Mouse (Mus musculus): ENCODE data around the gene Rab38. TPM values are rescaled to one million over a fixed set of nuclear protein-coding genes. Genes with fewer than 3 reads are reported as not detected.

Rab38 gene
- polyA plus RNA-seq, 1 experiment, result not detected

DNA sequence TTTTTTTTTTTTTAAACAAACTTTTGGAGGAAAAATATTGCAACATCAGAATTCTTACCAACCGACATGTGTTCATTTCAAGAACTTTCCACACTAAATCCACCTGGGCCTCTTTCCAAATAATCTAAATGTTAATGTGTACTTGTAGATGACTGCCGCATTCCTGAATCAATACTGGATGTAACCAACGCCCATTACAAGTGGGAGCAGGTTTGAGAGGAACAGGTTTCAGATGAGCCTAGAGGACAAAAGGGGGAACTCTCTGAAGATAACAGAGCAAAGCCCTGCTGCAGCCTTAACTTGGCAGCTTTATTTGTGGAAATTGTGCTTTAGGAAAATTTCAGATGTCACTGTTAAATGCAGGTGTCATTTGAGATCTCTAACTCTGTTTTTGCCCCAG, 4.3 kb upstream of the Rab38 start:
- no peak for TF ChIP-seq POLR2A (IDR thresholded peaks at IDR 0.05; ENCODE audit: control insufficient read depth, low read depth, low read length)
- no peak for TF ChIP-seq CTCF (IDR thresholded peaks at IDR 0.05; ENCODE audit: control insufficient read depth, insufficient read depth, insufficient replicate concordance, low read depth, low read length)
- H3K27ac ChIP-seq (ENCODE audit: control insufficient read depth, insufficient read depth, low read depth, low read length), result no peak overlapping the region

DNA sequence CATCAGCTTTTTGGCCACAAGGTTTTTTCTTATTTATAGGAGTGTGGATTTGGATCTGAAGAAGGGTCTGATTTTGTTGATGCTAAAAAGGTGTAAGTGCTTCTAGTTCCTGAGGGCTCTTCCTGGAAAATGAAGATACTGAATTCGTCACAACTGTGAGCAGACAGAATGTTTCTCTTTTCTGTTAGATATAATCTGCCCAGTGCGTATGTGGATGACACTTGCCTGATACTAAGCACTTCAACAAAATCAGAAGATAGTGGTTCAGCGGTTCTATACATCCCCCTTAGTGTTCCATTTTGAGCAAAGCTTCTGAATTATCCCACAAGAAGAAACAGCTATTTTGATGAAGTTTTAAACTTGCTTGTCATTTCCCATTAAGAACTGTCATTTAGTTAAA, 2.6 kb upstream of the Rab38 start:
- Histone ChIP-seq H3K4me1 (ENCODE audit: control insufficient read depth, insufficient read depth, low read length) (peaks cover 2% of the 10 kb centered on the region; the same call in 1 of the 2 replicates), H3K36me3 (ENCODE audit: control insufficient read depth, insufficient read depth, low read length) (no peaks in the 10 kb centered on the region), H3K27me3 (ENCODE audit: control insufficient read depth, insufficient read depth, low read length) (no peaks in the 10 kb centered on the region), H3K27ac (ENCODE audit: control insufficient read depth, insufficient read depth, low read depth, low read length) (no peak overlapping the region), H3K4me3 (ENCODE audit: control insufficient read depth, low read depth, low read length) (no peak overlapping the region)
- TF ChIP-seq CTCF (IDR thresholded peaks at IDR 0.05; ENCODE audit: control insufficient read depth, insufficient read depth, insufficient replicate concordance, low read depth, low read length), result no peak
- no peak for TF ChIP-seq POLR2A (IDR thresholded peaks at IDR 0.05; ENCODE audit: control insufficient read depth, low read depth, low read length)

More for the DNA sequence above, 4.3 kb upstream of the Rab38 start:
- Histone ChIP-seq H3K4me1 (ENCODE audit: control insufficient read depth, insufficient read depth, low read length) (peaks cover 2% of the 10 kb centered on the region; the same call in 1 of the 2 replicates), H3K4me3 (ENCODE audit: control insufficient read depth, low read depth, low read length) (no peak overlapping the region), H3K36me3 (ENCODE audit: control insufficient read depth, insufficient read depth, low read length) (no peaks in the 10 kb centered on the region), H3K27me3 (ENCODE audit: control insufficient read depth, insufficient read depth, low read length) (no peaks in the 10 kb centered on the region)

DNA sequence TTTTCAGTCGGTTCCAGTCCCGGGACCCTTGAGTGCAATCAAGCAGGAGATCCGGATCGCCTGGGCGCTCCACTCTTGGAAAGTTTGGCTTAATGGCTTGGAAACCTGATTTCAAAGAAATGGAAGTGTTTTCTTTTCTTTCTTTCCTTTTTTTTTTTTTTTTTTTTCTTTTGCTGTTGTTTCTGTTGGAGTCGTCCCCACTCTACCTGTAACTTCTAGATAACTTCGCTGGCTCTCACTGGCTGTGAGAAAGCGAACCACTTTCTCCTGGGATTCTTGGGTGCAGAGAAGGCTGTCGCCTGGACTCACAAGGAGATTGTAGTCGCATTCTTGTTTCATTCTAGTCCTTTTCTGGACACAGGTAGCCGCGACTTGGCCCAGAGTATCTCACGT, 615 bp downstream of the Rab38 start:
- H3K27ac ChIP-seq (ENCODE audit: control insufficient read depth, insufficient read depth, low read depth, low read length), result no peak overlapping the region
- no peaks in the 10 kb centered on the region for H3K36me3 ChIP-seq (ENCODE audit: control insufficient read depth, insufficient read depth, low read length)
- peaks cover 2% of the 10 kb centered on the region; the same call in 1 of the 2 replicates for H3K4me1 ChIP-seq (ENCODE audit: control insufficient read depth, insufficient read depth, low read length)
- H3K27me3 ChIP-seq (ENCODE audit: control insufficient read depth, insufficient read depth, low read length), result no peaks in the 10 kb centered on the region
- H3K4me3 ChIP-seq (ENCODE audit: control insufficient read depth, low read depth, low read length), result no peak overlapping the region
- no peak for TF ChIP-seq POLR2A (IDR thresholded peaks at IDR 0.05; ENCODE audit: control insufficient read depth, low read depth, low read length)

DNA sequence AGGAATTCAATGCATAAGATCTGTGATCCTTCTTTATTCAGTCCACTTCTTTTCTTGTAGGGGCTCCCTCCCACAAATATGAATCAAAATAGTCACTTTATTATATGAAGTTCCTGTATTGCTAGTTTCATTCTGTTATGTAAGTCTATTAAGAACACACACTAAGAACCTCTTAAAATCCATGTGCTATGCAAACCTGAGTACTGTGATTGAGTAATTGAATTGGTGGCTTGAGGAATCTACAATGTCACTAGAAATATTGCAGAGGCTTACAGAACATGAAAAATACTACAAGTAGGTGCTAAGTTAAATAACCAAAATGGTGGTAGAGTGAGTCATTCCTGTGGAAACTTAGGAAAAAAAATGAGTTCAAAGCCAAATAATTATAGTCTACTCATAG, 10.2 kb downstream of the Rab38 start:
- Histone ChIP-seq H3K27me3 (ENCODE audit: control insufficient read depth, insufficient read depth, low read length) (no peaks in the 10 kb centered on the region), H3K36me3 (ENCODE audit: control insufficient read depth, insufficient read depth, low read length) (no peaks in the 10 kb centered on the region), H3K27ac (ENCODE audit: control insufficient read depth, insufficient read depth, low read depth, low read length) (no peak overlapping the region), H3K4me3 (ENCODE audit: control insufficient read depth, low read depth, low read length) (no peak overlapping the region), H3K4me1 (ENCODE audit: control insufficient read depth, insufficient read depth, low read length) (no peaks in the 10 kb centered on the region)
- TF ChIP-seq POLR2A (IDR thresholded peaks at IDR 0.05; ENCODE audit: control insufficient read depth, low read depth, low read length), result no peak
- no peak for TF ChIP-seq CTCF (IDR thresholded peaks at IDR 0.05; ENCODE audit: control insufficient read depth, insufficient read depth, insufficient replicate concordance, low read depth, low read length)

DNA sequence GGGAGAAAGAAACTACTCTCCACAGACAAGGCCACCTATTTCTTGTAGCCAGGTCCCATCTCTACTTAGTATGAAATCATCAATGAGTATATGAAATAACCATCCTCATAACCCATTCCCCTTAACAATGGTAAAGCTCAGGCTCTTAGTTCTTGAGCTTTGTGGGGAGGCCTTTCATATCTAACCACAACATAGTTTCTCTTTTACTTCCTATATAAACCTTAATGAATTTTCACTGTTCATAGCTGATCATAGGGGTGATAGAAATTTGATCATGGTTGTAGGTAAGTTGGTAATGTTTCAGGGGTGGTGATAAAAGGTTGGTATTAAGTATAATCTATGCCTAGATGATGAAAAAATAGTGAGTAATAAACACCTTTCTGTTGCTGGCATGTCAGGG, 12.6 kb downstream of the Rab38 start:
- Histone ChIP-seq H3K27ac (ENCODE audit: control insufficient read depth, insufficient read depth, low read depth, low read length) (no peak overlapping the region), H3K27me3 (ENCODE audit: control insufficient read depth, insufficient read depth, low read length) (no peaks in the 10 kb centered on the region), H3K4me3 (ENCODE audit: control insufficient read depth, low read depth, low read length) (no peak overlapping the region), H3K4me1 (ENCODE audit: control insufficient read depth, insufficient read depth, low read length) (no peaks in the 10 kb centered on the region), H3K36me3 (ENCODE audit: control insufficient read depth, insufficient read depth, low read length) (no peaks in the 10 kb centered on the region)
- TF ChIP-seq CTCF (IDR thresholded peaks at IDR 0.05; ENCODE audit: control insufficient read depth, insufficient read depth, insufficient replicate concordance, low read depth, low read length), result no peak
- no peak for TF ChIP-seq POLR2A (IDR thresholded peaks at IDR 0.05; ENCODE audit: control insufficient read depth, low read depth, low read length)

DNA sequence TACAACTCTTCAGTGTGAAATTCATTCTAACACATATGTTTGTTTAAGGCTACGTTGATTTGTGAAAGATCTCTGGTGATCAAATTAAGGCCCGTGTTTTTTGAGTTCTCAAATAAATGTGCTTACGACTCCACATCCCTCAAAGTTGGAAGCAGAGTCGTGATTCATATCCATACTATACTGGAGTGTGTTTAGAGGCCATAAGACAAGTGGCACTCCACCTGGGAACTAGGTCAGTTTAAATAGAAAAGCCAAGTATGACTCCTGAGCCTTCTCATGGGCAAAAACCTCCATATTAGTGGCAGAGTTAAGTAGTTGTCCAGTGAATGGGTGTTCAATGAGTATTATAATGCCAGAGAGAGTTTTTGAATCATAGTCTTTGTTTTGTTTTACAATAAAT, 13.4 kb downstream of the Rab38 start:
- H3K4me3 ChIP-seq (ENCODE audit: control insufficient read depth, low read depth, low read length), result no peak overlapping the region
- H3K27ac ChIP-seq (ENCODE audit: control insufficient read depth, insufficient read depth, low read depth, low read length), result no peak overlapping the region
- no peak for TF ChIP-seq POLR2A (IDR thresholded peaks at IDR 0.05; ENCODE audit: control insufficient read depth, low read depth, low read length)
- no peaks in the 10 kb centered on the region for H3K27me3 ChIP-seq (ENCODE audit: control insufficient read depth, insufficient read depth, low read length)
- H3K36me3 ChIP-seq (ENCODE audit: control insufficient read depth, insufficient read depth, low read length), result no peaks in the 10 kb centered on the region
- no peaks in the 10 kb centered on the region for H3K4me1 ChIP-seq (ENCODE audit: control insufficient read depth, insufficient read depth, low read length)

DNA sequence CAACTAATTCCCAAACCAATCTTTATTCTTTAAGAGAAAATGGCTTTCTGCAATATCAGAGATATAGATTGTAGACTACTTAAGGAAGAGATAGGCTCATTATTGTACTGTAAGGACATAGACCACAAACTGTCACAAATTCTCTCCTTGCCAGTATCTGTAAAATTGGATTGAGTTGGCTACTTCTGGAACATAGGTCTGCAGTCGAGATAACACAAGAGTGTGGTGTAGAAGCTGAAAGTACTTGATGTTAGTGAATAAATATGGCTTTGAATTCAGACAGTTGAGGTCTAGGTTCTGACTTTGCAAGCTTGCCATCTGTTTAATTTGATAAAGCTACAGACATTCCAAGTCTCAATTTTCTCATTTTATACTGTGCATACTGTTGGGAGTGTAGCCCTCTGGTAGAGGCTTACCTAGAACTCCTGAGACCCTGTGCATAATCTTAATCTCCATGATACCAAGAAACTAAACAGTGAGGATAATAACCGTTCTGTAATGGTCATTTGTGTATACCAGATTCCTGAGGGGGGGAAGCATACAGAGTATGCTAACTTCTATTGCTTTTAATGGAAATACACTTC, 15.3 kb downstream of the Rab38 start:
- no peaks in the 10 kb centered on the region for H3K36me3 ChIP-seq (ENCODE audit: control insufficient read depth, insufficient read depth, low read length)

DNA sequence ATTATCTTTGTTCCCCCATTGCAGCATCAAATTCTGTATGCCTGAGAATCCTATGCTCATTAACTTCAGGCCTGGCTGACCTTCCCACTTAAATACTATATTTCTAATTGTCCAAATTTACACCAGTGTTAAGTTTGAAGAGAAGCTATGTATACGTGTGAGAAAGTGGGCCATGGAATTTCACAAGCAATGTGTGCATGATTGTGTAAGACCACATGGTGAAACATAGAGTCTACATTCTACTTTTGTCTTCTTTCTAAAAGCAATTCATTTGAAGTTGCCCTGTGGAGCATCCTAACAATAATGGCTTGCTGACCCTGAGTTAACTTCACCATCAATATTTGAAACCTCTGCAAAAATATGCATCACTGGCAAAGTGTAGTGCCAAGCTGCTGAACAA, 23.2 kb downstream of the Rab38 start:
- Histone ChIP-seq H3K27me3 (ENCODE audit: control insufficient read depth, insufficient read depth, low read length) (no peaks in the 10 kb centered on the region), H3K27ac (ENCODE audit: control insufficient read depth, insufficient read depth, low read depth, low read length) (no peak overlapping the region), H3K36me3 (ENCODE audit: control insufficient read depth, insufficient read depth, low read length) (no peaks in the 10 kb centered on the region), H3K4me3 (ENCODE audit: control insufficient read depth, low read depth, low read length) (no peak overlapping the region), H3K4me1 (ENCODE audit: control insufficient read depth, insufficient read depth, low read length) (no peaks in the 10 kb centered on the region)
- no peak for TF ChIP-seq POLR2A (IDR thresholded peaks at IDR 0.05; ENCODE audit: control insufficient read depth, low read depth, low read length)
- TF ChIP-seq CTCF (IDR thresholded peaks at IDR 0.05; ENCODE audit: control insufficient read depth, insufficient read depth, insufficient replicate concordance, low read depth, low read length), result no peak

More for the DNA sequence above, 15.3 kb downstream of the Rab38 start:
- Histone ChIP-seq H3K4me3 (ENCODE audit: control insufficient read depth, low read depth, low read length) (no peak overlapping the region), H3K27ac (ENCODE audit: control insufficient read depth, insufficient read depth, low read depth, low read length) (no peak overlapping the region), H3K27me3 (ENCODE audit: control insufficient read depth, insufficient read depth, low read length) (no peaks in the 10 kb centered on the region), H3K4me1 (ENCODE audit: control insufficient read depth, insufficient read depth, low read length) (no peaks in the 10 kb centered on the region)
- TF ChIP-seq CTCF (IDR thresholded peaks at IDR 0.05; ENCODE audit: control insufficient read depth, insufficient read depth, insufficient replicate concordance, low read depth, low read length) (no peak), POLR2A (IDR thresholded peaks at IDR 0.05; ENCODE audit: control insufficient read depth, low read depth, low read length) (no peak)
